Mouse (Mus musculus) neural tube, embryonic 12.5 days (tissue): Measurements from ENCODE around the gene Ptprn2. TPM values are rescaled to one million over a fixed set of nuclear protein-coding genes. Genes with fewer than 3 reads are reported as not detected.

Experiments used
- ATAC-seq: fragments of 200-750 bp; cut with Nextera tagmentation; 2 replicates; pipeline ENCODE4 v1.8.0; 2017; ENCODE audit warnings: low read depth, mild to moderate bottlenecking, moderate TSS enrichment, moderate library complexity; ENCODE audit not compliant: low FRiP score
- H3K27ac ChIP-seq: fragments of 300-500 bp; sonication (generic); 2 replicates; pipeline ENCODE4 v1.5.1; 2016
- H3K27me3 ChIP-seq: fragments of 300-500 bp; sonication (generic); replicated peaks from 2 replicates; pipeline ENCODE4 v1.6.1; 2016; ENCODE audit warnings: mild to moderate bottlenecking
- H3K36me3 ChIP-seq: fragments of 300-500 bp; sonication (generic); 2 replicates; pipeline ENCODE4 v1.6.1; 2016; ENCODE audit warnings: mild to moderate bottlenecking
- H3K4me1 ChIP-seq: fragments of 300-500 bp; sonication (generic); 2 replicates; pipeline ENCODE4 v1.6.1; 2016
- H3K4me2 ChIP-seq: fragments of 300-500 bp; sonication (generic); replicated peaks from 2 replicates; pipeline ENCODE4 v1.6.1; 2016; ENCODE audit warnings: mild to moderate bottlenecking
- H3K4me3 ChIP-seq: fragments of 300-500 bp; sonication (generic); 2 replicates; pipeline ENCODE4 v1.5.1; 2016
- H3K9ac ChIP-seq: fragments of 300-500 bp; sonication (generic); 2 replicates; pipeline ENCODE4 v1.6.1; 2016; ENCODE audit warnings: mild to moderate bottlenecking
- H3K9me3 ChIP-seq: fragments of 300-500 bp; sonication (generic); 2 replicates; pipeline ENCODE4 v1.6.1; 2016; ENCODE audit warnings: mild to moderate bottlenecking
- WGBS: fragments of 180-500 bp; shearing (Covaris S2); methylation state at CpG from one replicate; pipeline ENCODE4 v1.1.7; 2016; 5-methylcytosine and 5-hydroxymethylcytosine counted together
- polyA plus RNA-seq: library from polyadenylated mRNA; unstranded; fragments of >200 nt; fragmentation: Nextera tagmentation; extraction: Ambion mirVana; gene quantifications from 2 replicates; pipeline ENCODE4 v1.2.1, GENCODE M21; 2016

The Ptprn2 gene
- polyA plus RNA-seq, 1 experiment from 2014 or later, result 4.9 TPM

DNA sequence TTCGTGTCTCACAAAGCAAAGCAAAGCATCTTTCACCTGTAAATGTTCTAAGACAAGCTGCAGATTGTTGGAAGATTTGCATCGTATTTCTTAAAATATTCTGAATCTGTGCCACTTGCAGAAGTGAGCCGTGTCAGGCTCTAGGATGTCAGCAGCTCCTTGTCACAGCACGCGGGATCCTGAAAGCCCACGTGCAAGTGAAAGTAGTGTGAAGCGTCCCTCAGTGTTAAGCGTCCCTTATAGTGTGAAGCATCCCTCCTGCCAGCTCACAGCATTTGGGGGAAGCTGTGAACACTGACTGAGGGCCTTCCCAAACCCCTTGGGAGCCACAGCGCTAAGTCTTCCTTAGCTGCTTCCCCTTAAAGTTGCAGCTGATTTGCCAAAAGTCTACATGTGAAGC is 768.8 kb downstream of the Ptprn2 start:
- H3K9ac ChIP-seq, result no peak overlapping the region
- H3K4me3 ChIP-seq, result no peak overlapping the region
- ATAC-seq, result no peak
- H3K27ac ChIP-seq, result no peak overlapping the region
- no peaks in the 10 kb centered on the region for H3K27me3 ChIP-seq
- H3K4me1 ChIP-seq, result peaks cover 48% of the 10 kb centered on the region
- WGBS, result 82% methylated on average over 9 of the region's 9 CpGs
- no peaks in the 10 kb centered on the region for H3K9me3 ChIP-seq
- H3K4me2 ChIP-seq, result no peak overlapping the region
- H3K36me3 ChIP-seq, result no peaks in the 10 kb centered on the region

DNA sequence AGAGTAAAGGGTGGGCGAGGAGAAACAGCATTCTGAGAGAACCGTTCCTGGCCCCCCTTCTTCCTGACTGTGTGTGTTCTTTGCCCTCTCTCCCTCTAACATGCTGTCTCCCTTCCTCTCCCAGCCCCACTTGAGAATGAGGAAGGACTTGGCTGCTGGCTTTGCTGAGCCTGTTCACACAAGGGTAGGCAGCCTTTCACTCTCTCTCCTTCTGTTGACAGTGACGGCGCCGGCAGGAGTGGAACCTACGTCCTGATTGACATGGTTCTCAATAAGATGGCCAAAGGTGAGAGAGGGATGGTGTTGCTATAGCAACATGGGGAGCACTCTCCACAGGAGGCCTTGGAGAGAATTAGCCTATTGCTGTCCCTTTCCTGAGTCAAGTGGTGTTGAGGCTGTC is 769.8 kb downstream of the Ptprn2 start:
- ATAC-seq, result no peak
- Histone ChIP-seq H3K27me3 (no peaks in the 10 kb centered on the region), H3K36me3 (no peaks in the 10 kb centered on the region), H3K27ac (no peak overlapping the region), H3K4me2 (no peak overlapping the region), H3K9me3 (no peaks in the 10 kb centered on the region), H3K4me1 (peaks cover 46% of the 10 kb centered on the region), H3K4me3 (no peak overlapping the region), H3K9ac (no peak overlapping the region)
- 32% methylated on average over 6 of the region's 6 CpGs for WGBS

GRCm38 (mm10) chr12:117255776-117256342 is 770.3 kb downstream of the Ptprn2 start:
- ATAC-seq, result no peak
- no peaks in the 10 kb centered on the region for H3K9me3 ChIP-seq
- H3K4me1 ChIP-seq, result peaks cover 41% of the 10 kb centered on the region
- H3K9ac ChIP-seq, result no peak overlapping the region
- no peaks in the 10 kb centered on the region for H3K27me3 ChIP-seq
- H3K27ac ChIP-seq, result no peak overlapping the region
- WGBS, result 80% methylated on average over 2 of the region's 2 CpGs
- no peaks in the 10 kb centered on the region for H3K36me3 ChIP-seq
- no peak overlapping the region for H3K4me3 ChIP-seq
- H3K4me2 ChIP-seq, result no peak overlapping the region

DNA sequence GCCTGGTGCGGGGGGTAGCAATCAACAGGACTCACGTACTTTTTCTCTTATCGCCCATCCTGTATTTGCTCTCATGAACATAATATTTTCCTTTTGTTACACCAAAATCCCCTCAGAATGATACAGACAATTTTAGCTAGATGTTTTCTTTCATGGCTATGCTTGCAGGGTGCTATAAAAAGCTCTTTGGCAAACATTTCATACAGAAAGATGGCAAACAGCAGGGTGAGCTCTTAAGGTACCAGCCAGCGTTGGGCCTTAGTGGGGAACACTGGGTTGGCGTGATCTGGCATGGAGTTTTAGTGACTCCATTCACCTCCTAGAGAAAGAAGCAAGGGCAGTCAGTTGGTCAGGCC is 771.3 kb downstream of the Ptprn2 start:
- no peak overlapping the region for H3K9ac ChIP-seq
- peaks cover 37% of the 10 kb centered on the region for H3K4me1 ChIP-seq
- 41% methylated on average over 5 of the region's 5 CpGs for WGBS
- H3K27me3 ChIP-seq, result no peaks in the 10 kb centered on the region
- no peak overlapping the region for H3K4me3 ChIP-seq
- H3K9me3 ChIP-seq, result no peaks in the 10 kb centered on the region
- ATAC-seq, result no peak
- H3K4me2 ChIP-seq, result no peak overlapping the region
- H3K36me3 ChIP-seq, result no peaks in the 10 kb centered on the region
- no peak overlapping the region for H3K27ac ChIP-seq

DNA sequence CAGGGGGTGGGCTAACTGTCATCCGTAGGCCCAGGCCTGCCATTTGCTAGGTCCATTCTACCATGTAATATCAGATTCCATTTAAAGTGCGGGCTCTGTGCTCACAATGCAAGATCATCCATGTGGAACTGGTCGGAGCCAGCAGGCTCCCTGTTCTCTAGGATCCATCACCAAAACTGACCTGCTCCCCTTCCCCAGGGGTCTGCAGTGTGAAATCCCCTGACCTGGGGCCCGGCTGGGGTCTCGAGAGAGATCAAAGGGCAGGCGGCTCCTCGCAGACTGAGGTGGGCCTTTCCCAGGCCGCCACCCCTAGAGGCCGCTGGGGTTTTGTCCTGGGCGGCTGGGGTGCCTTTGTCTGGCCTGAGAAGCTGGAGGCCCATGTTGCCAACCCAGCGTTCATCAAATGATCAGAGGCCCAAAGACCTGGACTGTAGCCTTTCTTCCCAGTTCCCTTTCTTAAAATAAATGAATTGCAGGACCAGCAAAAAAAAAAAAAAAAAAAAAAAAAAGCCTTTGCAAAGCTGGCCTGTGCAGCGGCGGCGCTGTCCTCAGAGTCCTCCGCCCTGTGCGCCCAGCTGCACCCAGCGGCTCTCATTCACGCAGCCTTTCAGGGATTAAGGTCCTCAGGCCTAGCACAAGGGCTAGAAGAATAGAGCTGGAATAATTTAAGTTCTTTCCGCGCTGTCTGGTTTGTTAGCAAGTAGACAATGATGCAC is 771.8 kb downstream of the Ptprn2 start:
- no peaks in the 10 kb centered on the region for H3K36me3 ChIP-seq
- ATAC-seq, result peak; percentile 57
- no peaks in the 10 kb centered on the region for H3K9me3 ChIP-seq
- H3K4me1 ChIP-seq, result peaks cover 34% of the 10 kb centered on the region
- 0 out of 2 replicates have a peak overlapping the region, but pooled peaks have one; percentile 47 for H3K9ac ChIP-seq
- no peaks in the 10 kb centered on the region for H3K27me3 ChIP-seq
- 10% methylated on average over 20 of the region's 20 CpGs for WGBS
- no peak overlapping the region for H3K27ac ChIP-seq
- no peak overlapping the region for H3K4me3 ChIP-seq
- H3K4me2 ChIP-seq, result 0 out of 2 replicates have a peak overlapping the region, but pooled peaks have one; percentile 22

- Histone ChIP-seq H3K9ac (no peak overlapping the region), H3K36me3 (no peaks in the 10 kb centered on the region), H3K4me1 (peaks cover 31% of the 10 kb centered on the region), H3K27ac (no peak overlapping the region), H3K4me3 (no peak overlapping the region), H3K4me2 (0 out of 2 replicates have a peak overlapping the region, but pooled peaks have one; percentile 2), H3K27me3 (no peaks in the 10 kb centered on the region), H3K9me3 (no peaks in the 10 kb centered on the region)
- 30% methylated on average over 12 of the region's 12 CpGs for WGBS
- ATAC-seq, result peak; percentile 27
Observed at GRCm38 (mm10) chr12:117257921-117258497, 772.5 kb downstream of the Ptprn2 start.

DNA sequence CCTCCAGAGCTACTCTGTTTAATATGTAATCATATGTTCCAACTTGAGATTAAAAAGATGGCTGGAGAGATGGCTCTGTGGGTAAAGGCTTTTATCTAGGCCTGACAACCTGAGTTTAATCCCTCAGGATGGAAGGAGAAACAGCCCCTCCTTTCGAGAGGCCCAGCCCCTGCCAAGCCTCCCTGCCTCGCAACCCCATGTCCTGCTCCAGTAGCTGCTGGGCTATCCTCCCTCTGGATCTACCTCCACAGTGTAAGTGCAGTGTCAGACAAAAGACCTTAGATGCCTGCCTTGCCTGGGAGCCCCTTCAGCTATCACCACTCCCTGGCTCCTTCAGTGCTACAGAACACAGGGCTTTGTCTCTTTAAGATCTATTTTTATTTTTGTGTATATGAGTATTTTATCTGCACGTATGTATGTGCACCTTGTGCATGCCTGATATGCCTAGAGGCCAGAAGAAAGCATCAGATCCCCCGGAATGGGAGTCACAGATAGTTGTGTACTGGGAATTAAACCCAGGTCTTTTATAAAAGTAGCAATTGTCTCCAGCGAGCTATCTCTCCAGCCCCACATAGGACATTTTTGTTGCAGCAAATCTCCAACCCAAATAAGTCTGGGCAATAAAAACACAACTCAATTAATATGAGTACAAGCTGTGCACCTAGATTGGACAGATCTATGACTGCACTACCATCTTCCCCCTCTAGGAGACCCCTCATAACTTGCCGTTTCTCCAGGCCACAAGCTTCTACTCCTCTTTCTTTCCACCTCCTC is 775.1 kb downstream of the Ptprn2 start:
- H3K4me3 ChIP-seq, result no peak overlapping the region
- no peaks in the 10 kb centered on the region for H3K27me3 ChIP-seq
- no peak for ATAC-seq
- no peaks in the 10 kb centered on the region for H3K9me3 ChIP-seq
- no peak overlapping the region for H3K4me2 ChIP-seq
- WGBS, result 71% methylated on average over 6 of the region's 6 CpGs
- H3K9ac ChIP-seq, result no peak overlapping the region
- no peaks in the 10 kb centered on the region for H3K36me3 ChIP-seq
- peaks cover 30% of the 10 kb centered on the region for H3K4me1 ChIP-seq
- H3K27ac ChIP-seq, result no peak overlapping the region

GRCm38 (mm10) chr12:117261165-117261440 is 775.6 kb downstream of the Ptprn2 start:
- no peak overlapping the region for H3K4me3 ChIP-seq
- no peak overlapping the region for H3K4me2 ChIP-seq
- no peaks in the 10 kb centered on the region for H3K36me3 ChIP-seq
- no peak overlapping the region for H3K9ac ChIP-seq
- 36% methylated on average over 3 of the region's 3 CpGs for WGBS
- no peaks in the 10 kb centered on the region for H3K27me3 ChIP-seq
- no peaks in the 10 kb centered on the region for H3K9me3 ChIP-seq
- H3K4me1 ChIP-seq, result peaks cover 29% of the 10 kb centered on the region
- no peak for ATAC-seq
- no peak overlapping the region for H3K27ac ChIP-seq

GRCm38 (mm10) chr12:117262003-117262402 is 776.5 kb downstream of the Ptprn2 start:
- WGBS, result 67% methylated on average over 2 of the region's 2 CpGs
- Histone ChIP-seq H3K27ac (no peak overlapping the region), H3K9me3 (no peaks in the 10 kb centered on the region), H3K36me3 (no peaks in the 10 kb centered on the region), H3K4me2 (no peak overlapping the region), H3K9ac (no peak overlapping the region), H3K4me1 (peaks cover 22% of the 10 kb centered on the region), H3K4me3 (no peak overlapping the region), H3K27me3 (no peaks in the 10 kb centered on the region)
- no peak for ATAC-seq

GRCm38 (mm10) chr12:117263081-117263480 is 777.6 kb downstream of the Ptprn2 start:
- Histone ChIP-seq H3K4me1 (peaks cover 12% of the 10 kb centered on the region), H3K36me3 (no peaks in the 10 kb centered on the region), H3K27ac (no peak overlapping the region), H3K4me3 (no peak overlapping the region), H3K9me3 (no peaks in the 10 kb centered on the region), H3K9ac (no peak overlapping the region), H3K4me2 (no peak overlapping the region), H3K27me3 (no peaks in the 10 kb centered on the region)
- WGBS, result 90% methylated on average over 2 of the region's 2 CpGs
- no peak for ATAC-seq

- ATAC-seq, result no peak
- 37% methylated on average over 1 of the region's 1 CpGs for WGBS
- no peaks in the 10 kb centered on the region for H3K9me3 ChIP-seq
- H3K27me3 ChIP-seq, result no peaks in the 10 kb centered on the region
- no peak overlapping the region for H3K27ac ChIP-seq
- no peak overlapping the region for H3K4me3 ChIP-seq
- no peak overlapping the region for H3K4me2 ChIP-seq
- no peaks in the 10 kb centered on the region for H3K36me3 ChIP-seq
- peaks cover 9% of the 10 kb centered on the region; the same call in 1 of the 2 replicates for H3K4me1 ChIP-seq
- no peak overlapping the region for H3K9ac ChIP-seq
Observed at GRCm38 (mm10) chr12:117265211-117265610, 779.7 kb downstream of the Ptprn2 start.

- ATAC-seq, result no peak
- Histone ChIP-seq H3K27ac (no peak overlapping the region), H3K4me3 (no peak overlapping the region), H3K36me3 (no peaks in the 10 kb centered on the region), H3K9me3 (no peaks in the 10 kb centered on the region), H3K4me2 (no peak overlapping the region), H3K9ac (no peak overlapping the region), H3K27me3 (no peaks in the 10 kb centered on the region), H3K4me1 (peaks cover 26% of the 10 kb centered on the region; the same call in 1 of the 2 replicates)
- 78% methylated on average over 7 of the region's 7 CpGs for WGBS
Observed at GRCm38 (mm10) chr12:117268543-117269172, 783.1 kb downstream of the Ptprn2 start.
